In genomic region chr15:77774303-77774702, GRCm38 (mm10) we compare ENCODE assay signal across 19 mouse cellular contexts. TPM values are rescaled to one million over a fixed set of nuclear protein-coding genes. Genes with fewer than 3 reads are reported as not detected.
"Had no signal": no experiment of that assay in that cellular context is flagged by ENCODE, and none has a peak within 500 bp of the region (broad histone marks: within the 10 kb centered on the region; RNA-seq: fewer than 3 reads in every experiment).

No protein-coding gene starts in this region.

- ATAC-seq: intestine, postnatal 0 days; midbrain, embryonic 15.5 days had no signal

- H3K4me3 ChIP-seq: limb, embryonic 12.5 days; limb, embryonic 15.5 days; midbrain, embryonic 12.5 days; midbrain, embryonic 15.5 days; neural tube, embryonic 13.5 days had no signal

- H3K4me2 ChIP-seq: limb, embryonic 12.5 days; limb, embryonic 15.5 days; midbrain, embryonic 12.5 days; midbrain, embryonic 15.5 days; neural tube, embryonic 13.5 days had no signal

- DNase-seq: kidney, adult 2 months; left cerebral cortex, postnatal 4 days; lung, adult 2 months; retina, postnatal 1 day; thymus, adult 18-20 months; thymus, postnatal 14 days; thymus, postnatal 4 days had no signal

- H3K9me3 ChIP-seq: limb, embryonic 12.5 days; limb, embryonic 15.5 days; midbrain, embryonic 12.5 days; midbrain, embryonic 15.5 days; neural tube, embryonic 13.5 days had no signal

- H3K4me1 ChIP-seq: limb, embryonic 12.5 days; limb, embryonic 15.5 days; midbrain, embryonic 12.5 days; midbrain, embryonic 15.5 days; neural tube, embryonic 13.5 days had no signal

- H3K27me3 ChIP-seq: limb, embryonic 12.5 days; limb, embryonic 15.5 days; midbrain, embryonic 12.5 days; midbrain, embryonic 15.5 days; neural tube, embryonic 13.5 days had no signal

- H3K27ac ChIP-seq: kidney, postnatal 0 days; limb, embryonic 12.5 days; limb, embryonic 15.5 days; macrophage; midbrain, embryonic 12.5 days; midbrain, embryonic 15.5 days; neural tube, embryonic 13.5 days had no signal

- H3K9ac ChIP-seq: limb, embryonic 12.5 days; limb, embryonic 15.5 days; midbrain, embryonic 12.5 days; midbrain, embryonic 15.5 days; neural tube, embryonic 13.5 days had no signal

RNA-seq across cellular contexts. Expression of gene Apol8, which starts 17.5 kb away (rescaled TPM):
- polyA plus RNA-seq: intestine, embryonic 14.5 days; intestine, postnatal 0 days; kidney, embryonic 14.5 days; kidney, postnatal 0 days; large intestine, adult 2 months; lung, adult 2 months; macrophage; neural tube, embryonic 13.5 days had no signal

RNA-seq across cellular contexts. Expression of gene Apol9b, which starts 45.5 kb away (rescaled TPM):
- polyA plus RNA-seq: kidney, embryonic 14.5 days; limb, embryonic 12.5 days; midbrain, embryonic 12.5 days; midbrain, embryonic 15.5 days; testis, adult 2 months had no signal
